Mouse (Mus musculus) G1E (cell line): ENCODE data around the gene Ston1. TPM values are rescaled to one million over a fixed set of nuclear protein-coding genes. Genes with fewer than 3 reads are reported as not detected.

Experiments used
- ATAC-seq: 2 replicates; pipeline ENCODE4 v1.8.0; 2016; ENCODE audit warnings: mild to moderate bottlenecking; ENCODE audit not compliant: insufficient number of reproducible peaks, poor library complexity, low FRiP score, severe bottlenecking; ENCODE audit errors: extremely low read depth
- DNase-seq: peaks from one replicate; pipeline ENCODE4 v3.0.0; 2012; ENCODE audit warnings: low spot score
- H3K27me3 ChIP-seq: 2 replicates; pipeline ENCODE4 v1.6.1; 2012; ENCODE audit warnings: mild to moderate bottlenecking, low read length, inconsistent platforms; ENCODE audit not compliant: insufficient read depth
- H3K36me3 ChIP-seq: replicated peaks from 2 replicates; pipeline ENCODE3; 2012; ENCODE audit warnings: mild to moderate bottlenecking, inconsistent platforms
- H3K4me1 ChIP-seq: 2 replicates; pipeline ENCODE4 v1.6.1; 2012; ENCODE audit warnings: low read depth, low read length, inconsistent platforms, mixed read lengths; ENCODE audit not compliant: insufficient read depth
- H3K4me3 ChIP-seq: 2 replicates; pipeline ENCODE4 v1.5.1; 2012; ENCODE audit warnings: low read depth, mild to moderate bottlenecking, inconsistent platforms, low read length, moderate library complexity, mixed read lengths
- H3K9me3 ChIP-seq: replicated peaks from 2 replicates; pipeline ENCODE4 v1.6.1; 2012; ENCODE audit warnings: inconsistent platforms
- CTCF ChIP-seq: IDR thresholded peaks from 2 replicates; pipeline ENCODE4 v1.5.1; 2012; ENCODE audit warnings: low read depth, low read length, inconsistent platforms, mixed read lengths
- GATA1 ChIP-seq: IDR thresholded peaks from 2 replicates; pipeline ENCODE4 v1.6.1; 2012; ENCODE audit warnings: borderline replicate concordance, low read length, inconsistent platforms, mixed read lengths
- GATA2 ChIP-seq: IDR thresholded peaks from 2 replicates; pipeline ENCODE4 v1.6.1; 2012; ENCODE audit warnings: low read depth, low read length, inconsistent platforms, borderline replicate concordance
- POLR2AphosphoS5 ChIP-seq: IDR thresholded peaks from 2 replicates; pipeline ENCODE4 v1.6.1; 2012; ENCODE audit warnings: low read depth, low read length, inconsistent platforms; ENCODE audit not compliant: insufficient replicate concordance
- TAL1 ChIP-seq: conservative IDR thresholded peaks from 2 replicates; pipeline ENCODE4 v1.6.1; 2012; ENCODE audit warnings: low read depth, low read length, inconsistent platforms, mixed read lengths
- polyA plus RNA-seq: library from polyadenylated mRNA; stranded (reverse); fragments of >175 nt; gene quantifications from 2 replicates; pipeline ENCODE4 v1.2.3, GENCODE M21; 2012
- total RNA-seq, 2 experiments: library from RNA; stranded (forward) in 1 of 2; stranded (reverse) in 1 of 2; fragments of 200-1000 nt in 1 of 2; fragments of >200 nt in 1 of 2; fragmentation: Nextera tagmentation in 1 of 2; gene quantifications; 2 replicates each; pipeline ENCODE4 v1.2.3; 2014 to 2017

Gene Ston1
- total and polyA plus RNA-seq, 3 experiments: 0.14 to 1.1 (median 0.49) TPM

GRCm38 (mm10) chr17:88636587-88636986, 39.1 kb downstream of the Ston1 start:
- Histone ChIP-seq H3K36me3 (no peaks in the 10 kb centered on the region), H3K27me3 (no peaks in the 10 kb centered on the region), H3K9me3 (no peaks in the 10 kb centered on the region), H3K4me3 (no peak overlapping the region), H3K4me1 (no peaks in the 10 kb centered on the region)
- TF ChIP-seq TAL1 (no peak), CTCF (no peak), GATA1 (no peak), GATA2 (no peak), POLR2AphosphoS5 (no peak)
- ATAC-seq: no peak
- no peak for DNase-seq

GRCm38 (mm10) chr17:88641012-88641411, 43.5 kb downstream of the Ston1 start:
- DNase-seq (peak; percentile 6), ATAC-seq (no peak; the same call in 1 of the 2 replicates)
- Histone ChIP-seq H3K9me3 (no peaks in the 10 kb centered on the region), H3K27me3 (no peaks in the 10 kb centered on the region), H3K36me3 (no peaks in the 10 kb centered on the region), H3K4me3 (no peak overlapping the region), H3K4me1 (no peaks in the 10 kb centered on the region)
- no peak for TF ChIP-seq POLR2AphosphoS5
- no peak for TF ChIP-seq GATA1
- TF ChIP-seq GATA2: no peak
- TF ChIP-seq TAL1: no peak
- TF ChIP-seq CTCF: peak; percentile 82

- ATAC-seq: no peak
- TF ChIP-seq GATA2 (no peak), GATA1 (no peak), TAL1 (no peak), CTCF (no peak), POLR2AphosphoS5 (no peak)
- DNase-seq: no peak
- Histone ChIP-seq H3K36me3 (no peaks in the 10 kb centered on the region), H3K9me3 (no peaks in the 10 kb centered on the region), H3K4me1 (no peaks in the 10 kb centered on the region), H3K27me3 (no peaks in the 10 kb centered on the region), H3K4me3 (no peak overlapping the region)
These were observed 44.4 kb downstream of the Ston1 start for GRCm38 (mm10) chr17:88641836-88642235.

- no peaks in the 10 kb centered on the region for H3K27me3 ChIP-seq
- TF ChIP-seq GATA1: no peak
- no peak for TF ChIP-seq POLR2AphosphoS5
- H3K36me3 ChIP-seq: no peaks in the 10 kb centered on the region
- no peaks in the 10 kb centered on the region for H3K4me1 ChIP-seq
- ATAC-seq (no peak), DNase-seq (no peak)
- H3K4me3 ChIP-seq: no peak overlapping the region
- no peaks in the 10 kb centered on the region for H3K9me3 ChIP-seq
These were observed 47.4 kb downstream of the Ston1 start for GRCm38 (mm10) chr17:88644876-88645275.

GRCm38 (mm10) chr17:88645299-88645698, 47.8 kb downstream of the Ston1 start:
- no peaks in the 10 kb centered on the region for H3K27me3 ChIP-seq
- no peak for ATAC-seq
- no peaks in the 10 kb centered on the region for H3K4me1 ChIP-seq
- no peak for DNase-seq
- no peaks in the 10 kb centered on the region for H3K9me3 ChIP-seq
- no peaks in the 10 kb centered on the region for H3K36me3 ChIP-seq
- no peak overlapping the region for H3K4me3 ChIP-seq
- TF ChIP-seq GATA2 (no peak), TAL1 (no peak), POLR2AphosphoS5 (no peak)

GRCm38 (mm10) chr17:88647149-88647548, 49.7 kb downstream of the Ston1 start:
- H3K4me3 ChIP-seq: no peak overlapping the region
- no peaks in the 10 kb centered on the region for H3K27me3 ChIP-seq
- H3K36me3 ChIP-seq: no peaks in the 10 kb centered on the region
- no peaks in the 10 kb centered on the region for H3K4me1 ChIP-seq
- DNase-seq (no peak), ATAC-seq (no peak)
- TF ChIP-seq GATA1: no peak
- no peaks in the 10 kb centered on the region for H3K9me3 ChIP-seq

- no peaks in the 10 kb centered on the region for H3K27me3 ChIP-seq
- no peaks in the 10 kb centered on the region for H3K4me1 ChIP-seq
- H3K36me3 ChIP-seq: no peaks in the 10 kb centered on the region
- TF ChIP-seq TAL1 (no peak), GATA1 (no peak), CTCF (peak; percentile 57; the same call in 1 of the 2 replicates)
- no peak overlapping the region for H3K4me3 ChIP-seq
- no peaks in the 10 kb centered on the region for H3K9me3 ChIP-seq
- DNase-seq: no peak
- ATAC-seq: peak; percentile 28; the same call in 1 of the 2 replicates
These were observed 54.5 kb downstream of the Ston1 start for GRCm38 (mm10) chr17:88652010-88652409.
